Mouse (Mus musculus) stomach, embryonic 14.5 days (tissue): ENCODE measurements around the gene Coro2b. TPM values are rescaled to one million over a fixed set of nuclear protein-coding genes. Genes with fewer than 3 reads are reported as not detected.

Experiments used
- ATAC-seq: fragments of 200-750 bp; cut with Nextera tagmentation; 2 replicates; pipeline ENCODE4 v1.8.0; 2017; ENCODE audit warnings: low read depth, moderate TSS enrichment; ENCODE audit not compliant: insufficient number of reproducible peaks, insufficient read depth, low FRiP score
- H3K27ac ChIP-seq: fragments of 300-500 bp; sonication (generic); 2 replicates; pipeline ENCODE4 v1.5.1; 2014; ENCODE audit warnings: mild to moderate bottlenecking, low read length, moderate library complexity, mixed read lengths
- H3K27me3 ChIP-seq: fragments of 300-500 bp; sonication (generic); 2 replicates; pipeline ENCODE4 v1.6.1; 2014; ENCODE audit warnings: low read length, control low read depth, mixed read lengths; ENCODE audit not compliant: control insufficient read depth, insufficient read depth
- H3K36me3 ChIP-seq: fragments of 300-500 bp; sonication (generic); 2 replicates; pipeline ENCODE4 v1.6.1; 2014; ENCODE audit warnings: mild to moderate bottlenecking, control low read depth, low read length, moderate library complexity, mixed read lengths; ENCODE audit not compliant: control insufficient read depth, insufficient read depth
- H3K4me1 ChIP-seq: fragments of 300-500 bp; sonication (generic); 2 replicates; pipeline ENCODE4 v1.6.1; 2014; ENCODE audit warnings: low read length, control low read depth, mixed read lengths; ENCODE audit not compliant: control insufficient read depth, insufficient read depth
- H3K4me2 ChIP-seq: fragments of 300-500 bp; sonication (generic); replicated peaks from 2 replicates; pipeline ENCODE4 v1.6.1; 2014; ENCODE audit warnings: low read depth, low read length, control low read depth
- H3K4me3 ChIP-seq: fragments of 300-500 bp; sonication (generic); 2 replicates; pipeline ENCODE4 v1.5.1; 2014; ENCODE audit warnings: low read depth, low read length, control low read depth
- H3K9ac ChIP-seq: fragments of 300-500 bp; sonication (generic); replicated peaks from 2 replicates; pipeline ENCODE4 v1.6.1; 2014; ENCODE audit warnings: low read depth, mild to moderate bottlenecking, control low read depth, low read length, moderate library complexity, mixed read lengths
- H3K9me3 ChIP-seq: fragments of 300-500 bp; sonication (generic); 2 replicates; pipeline ENCODE4 v1.6.1; 2016; ENCODE audit warnings: low read depth, low read length, control low read depth; ENCODE audit not compliant: control insufficient read depth
- WGBS: fragments of 180-500 bp; shearing (Covaris S2); extraction: QIAGEN DNeasy Blood & Tissue Kit; methylation state at CpG from one replicate; pipeline ENCODE4 v1.1.7; 2014; 5-methylcytosine and 5-hydroxymethylcytosine counted together
- polyA plus RNA-seq: library from polyadenylated mRNA; unstranded; fragments of >200 nt; fragmentation: Nextera tagmentation; extraction: Ambion mirVana; gene quantifications from 2 replicates; pipeline ENCODE4 v1.2.1, GENCODE M21; 2014

The Coro2b gene
- polyA plus RNA-seq, 1 experiment from 2014 or later = 13.0 TPM

DNA sequence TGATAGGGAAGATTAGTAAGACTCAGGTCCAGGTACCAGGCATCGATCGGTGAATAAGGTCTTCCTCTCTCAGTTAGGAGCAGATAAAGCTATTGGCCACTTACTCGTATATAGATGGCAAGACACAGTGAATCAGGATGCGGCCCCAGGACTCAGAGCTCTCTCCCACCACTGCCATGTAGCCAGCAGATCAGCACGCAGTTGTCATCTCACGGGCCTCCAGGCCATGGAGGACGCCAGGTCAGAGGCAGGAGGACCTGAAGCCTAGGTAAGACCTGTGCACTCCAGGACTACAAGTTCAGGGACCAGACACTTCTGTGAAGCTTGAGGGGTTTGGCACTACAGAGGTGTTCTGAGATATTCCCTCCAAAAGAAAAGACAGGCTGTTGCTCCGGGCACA lies 21.2 kb upstream of the Coro2b start:
- peaks cover 4% of the 10 kb centered on the region; the same call in 1 of the 2 replicates for H3K4me1 ChIP-seq
- no peaks in the 10 kb centered on the region for H3K9me3 ChIP-seq
- WGBS = 93% methylated on average over 8 of the region's 8 CpGs
- H3K9ac ChIP-seq = no peak overlapping the region
- H3K4me3 ChIP-seq = no peak overlapping the region
- H3K4me2 ChIP-seq = no peak overlapping the region
- no peak for ATAC-seq
- no peak overlapping the region for H3K27ac ChIP-seq
- no peaks in the 10 kb centered on the region for H3K27me3 ChIP-seq
- H3K36me3 ChIP-seq = no peaks in the 10 kb centered on the region

GRCm38 (mm10) chr9:62556748-62557147 lies 19.9 kb upstream of the Coro2b start:
- Histone ChIP-seq H3K27me3 (no peaks in the 10 kb centered on the region), H3K27ac (no peak overlapping the region), H3K4me1 (peaks cover 4% of the 10 kb centered on the region; the same call in 1 of the 2 replicates), H3K36me3 (no peaks in the 10 kb centered on the region), H3K4me2 (no peak overlapping the region), H3K9ac (no peak overlapping the region), H3K4me3 (no peak overlapping the region), H3K9me3 (no peaks in the 10 kb centered on the region)
- ATAC-seq = no peak
- 95% methylated on average over 6 of the region's 6 CpGs for WGBS

DNA sequence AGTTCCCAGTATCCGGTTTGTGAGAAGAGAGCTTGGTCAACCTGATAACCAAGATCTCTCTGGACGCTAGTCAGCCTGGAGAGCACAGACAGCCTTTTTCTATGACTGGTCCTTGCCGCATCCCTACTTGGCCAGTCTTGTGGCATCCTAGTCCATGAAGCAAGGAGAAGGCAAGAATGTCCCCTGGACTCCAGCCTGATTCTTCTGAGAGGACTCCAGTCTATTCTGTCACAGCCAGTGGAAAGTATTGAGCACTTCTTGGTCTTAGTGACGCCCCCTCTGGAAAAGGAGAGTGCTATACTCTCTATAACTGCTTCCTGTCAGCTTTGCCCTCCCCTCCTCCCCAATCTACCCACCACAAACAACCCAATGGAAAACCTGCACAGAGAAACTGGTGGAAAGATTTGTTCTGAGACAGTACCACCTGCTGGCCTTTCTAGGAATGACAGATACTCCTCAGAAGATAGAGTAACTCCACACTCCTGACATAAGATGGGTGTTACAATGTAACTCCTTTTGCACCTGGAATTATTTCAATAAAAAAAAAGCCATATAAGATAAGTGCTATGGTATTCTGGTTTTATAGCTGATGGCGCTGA lies 18.5 kb upstream of the Coro2b start:
- no peak overlapping the region for H3K4me2 ChIP-seq
- H3K27me3 ChIP-seq = no peaks in the 10 kb centered on the region
- H3K9me3 ChIP-seq = no peaks in the 10 kb centered on the region
- H3K9ac ChIP-seq = no peak overlapping the region
- no peaks in the 10 kb centered on the region for H3K36me3 ChIP-seq
- H3K4me3 ChIP-seq = no peak overlapping the region
- peaks cover 4% of the 10 kb centered on the region; the same call in 1 of the 2 replicates for H3K4me1 ChIP-seq
- no peak overlapping the region for H3K27ac ChIP-seq
- 64% methylated on average over 5 of the region's 5 CpGs for WGBS
- ATAC-seq = no peak

DNA sequence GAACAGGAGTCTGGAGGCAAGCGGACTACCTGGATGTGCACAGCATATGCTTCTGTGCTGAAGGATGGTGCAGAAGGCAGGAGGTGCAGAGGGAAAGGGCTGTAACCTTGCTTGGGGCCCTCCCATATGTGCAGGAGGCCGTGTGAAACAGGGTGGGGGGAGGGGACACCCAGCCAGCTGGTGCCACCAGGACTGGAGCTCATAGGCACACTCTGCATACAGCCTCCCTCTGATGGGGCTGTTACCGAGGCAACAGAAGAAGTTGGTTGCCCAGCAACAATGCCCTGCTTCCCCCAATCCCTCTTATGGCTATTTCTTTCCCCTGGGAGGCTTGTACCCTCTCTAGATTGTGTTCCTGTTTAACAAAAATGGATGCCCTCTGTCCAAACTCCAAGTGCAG lies 17.8 kb upstream of the Coro2b start:
- no peak for ATAC-seq
- Histone ChIP-seq H3K9me3 (no peaks in the 10 kb centered on the region), H3K27me3 (no peaks in the 10 kb centered on the region), H3K9ac (no peak overlapping the region), H3K4me2 (no peak overlapping the region), H3K4me1 (peaks cover 2% of the 10 kb centered on the region; the same call in 1 of the 2 replicates), H3K4me3 (no peak overlapping the region), H3K27ac (no peak overlapping the region), H3K36me3 (no peaks in the 10 kb centered on the region)
- WGBS = 59% methylated on average over 3 of the region's 3 CpGs

DNA sequence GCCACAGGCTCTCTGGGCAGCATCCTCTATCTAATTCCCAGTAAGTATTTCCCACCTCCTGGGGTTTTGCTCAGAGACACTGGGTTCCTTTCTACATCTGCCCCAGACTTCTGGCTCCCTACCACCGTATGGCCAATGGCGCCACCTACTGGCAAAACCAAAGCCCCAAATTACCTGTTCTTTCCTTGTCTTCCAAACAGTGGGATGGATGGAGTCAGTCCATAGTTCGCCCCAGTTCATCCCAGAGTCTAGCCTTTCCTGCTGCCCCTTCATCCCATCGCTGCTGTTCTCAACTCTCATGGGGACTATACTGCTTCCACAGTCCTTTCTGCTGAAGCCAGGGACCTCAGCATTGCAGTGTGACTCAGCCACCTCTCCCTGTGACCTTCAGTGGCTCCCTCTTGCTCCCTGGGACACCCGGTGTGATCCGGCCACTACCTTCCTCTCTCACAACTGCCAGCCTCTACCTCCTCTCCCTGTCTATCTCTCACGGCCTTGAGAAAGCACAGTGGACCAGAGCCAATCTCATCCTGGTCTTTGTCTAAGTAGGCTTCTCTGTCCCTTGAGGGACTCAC lies 16.6 kb upstream of the Coro2b start:
- no peaks in the 10 kb centered on the region for H3K9me3 ChIP-seq
- H3K4me3 ChIP-seq = no peak overlapping the region
- no peak overlapping the region for H3K27ac ChIP-seq
- no peak overlapping the region for H3K4me2 ChIP-seq
- no peak overlapping the region for H3K9ac ChIP-seq
- no peak for ATAC-seq
- no peaks in the 10 kb centered on the region for H3K36me3 ChIP-seq
- no peaks in the 10 kb centered on the region for H3K4me1 ChIP-seq
- H3K27me3 ChIP-seq = no peaks in the 10 kb centered on the region
- 33% methylated on average over 7 of the region's 7 CpGs for WGBS

DNA sequence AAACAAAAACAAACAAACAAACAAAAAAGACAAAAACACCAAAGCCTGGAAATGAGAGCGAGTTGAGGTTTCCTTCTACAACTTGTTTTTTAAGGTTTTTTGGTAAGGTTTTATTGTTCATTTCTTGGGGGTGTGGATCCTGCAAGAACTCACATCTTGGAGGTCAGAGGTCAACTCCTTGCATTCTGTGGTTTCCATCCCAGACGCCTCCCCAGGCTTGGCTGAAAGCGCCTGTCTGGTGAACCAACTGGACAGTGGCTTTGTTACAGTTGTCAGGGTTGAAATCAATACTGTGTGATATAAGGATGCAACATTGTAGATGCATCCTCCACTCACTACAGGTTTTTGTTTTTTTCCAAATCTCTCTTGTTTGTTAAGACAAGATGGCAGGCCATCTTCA lies 14.7 kb upstream of the Coro2b start:
- no peak overlapping the region for H3K9ac ChIP-seq
- 85% methylated on average over 3 of the region's 3 CpGs for WGBS
- H3K4me3 ChIP-seq = no peak overlapping the region
- no peak overlapping the region for H3K27ac ChIP-seq
- H3K9me3 ChIP-seq = no peaks in the 10 kb centered on the region
- no peaks in the 10 kb centered on the region for H3K27me3 ChIP-seq
- no peak for ATAC-seq
- no peaks in the 10 kb centered on the region for H3K36me3 ChIP-seq
- H3K4me1 ChIP-seq = no peaks in the 10 kb centered on the region
- no peak overlapping the region for H3K4me2 ChIP-seq

DNA sequence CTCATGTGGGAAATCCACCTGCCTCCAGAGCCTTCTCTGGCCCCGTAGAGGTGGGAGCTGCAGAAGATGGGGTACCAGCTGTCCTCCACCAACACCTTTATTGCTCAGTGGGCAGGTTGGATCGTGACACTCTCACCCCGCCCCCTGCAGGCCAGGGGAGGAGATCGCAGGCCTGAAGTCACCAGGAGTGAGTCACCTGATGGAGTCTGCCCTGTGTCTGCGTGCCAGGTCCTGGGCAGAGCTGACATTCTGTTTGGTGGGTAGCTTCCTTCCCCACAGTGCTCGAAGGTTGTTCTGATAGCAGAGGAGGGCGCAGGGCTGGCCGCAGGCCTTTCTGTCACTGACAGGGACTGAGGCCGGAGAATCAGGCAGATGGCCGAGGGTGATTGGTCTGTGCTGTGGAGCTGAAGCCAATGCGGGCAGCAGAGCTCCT lies 13.8 kb upstream of the Coro2b start:
- Histone ChIP-seq H3K4me1 (no peaks in the 10 kb centered on the region), H3K4me3 (no peak overlapping the region), H3K9ac (no peak overlapping the region), H3K9me3 (no peaks in the 10 kb centered on the region), H3K27ac (no peak overlapping the region), H3K27me3 (no peaks in the 10 kb centered on the region), H3K4me2 (no peak overlapping the region), H3K36me3 (no peaks in the 10 kb centered on the region)
- WGBS = 46% methylated on average over 11 of the region's 11 CpGs
- no peak for ATAC-seq

DNA sequence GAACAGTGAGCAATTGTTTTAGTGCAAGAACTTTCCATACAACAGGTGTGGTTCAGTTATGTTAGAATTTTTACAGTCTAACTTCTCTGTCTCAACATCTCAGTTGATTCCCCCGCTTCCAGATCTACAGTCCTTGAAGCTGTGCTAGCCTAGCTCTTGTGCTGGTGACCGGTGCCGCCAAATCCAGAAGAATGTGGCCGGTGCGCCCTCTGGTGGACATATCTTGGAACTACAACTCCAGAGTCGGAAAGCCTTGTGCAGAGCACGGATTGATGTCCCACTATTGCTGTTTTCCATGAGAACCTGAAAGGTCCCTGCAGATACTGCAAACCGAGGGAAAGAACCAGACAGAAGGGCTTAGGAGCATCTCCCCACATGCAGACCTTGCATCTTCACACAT lies 13.0 kb upstream of the Coro2b start:
- Histone ChIP-seq H3K4me3 (no peak overlapping the region), H3K36me3 (no peaks in the 10 kb centered on the region), H3K27me3 (no peaks in the 10 kb centered on the region), H3K4me2 (no peak overlapping the region), H3K9ac (no peak overlapping the region), H3K27ac (no peak overlapping the region), H3K9me3 (no peaks in the 10 kb centered on the region), H3K4me1 (no peaks in the 10 kb centered on the region)
- 4% methylated on average over 8 of the region's 8 CpGs for WGBS
- ATAC-seq = no peak

DNA sequence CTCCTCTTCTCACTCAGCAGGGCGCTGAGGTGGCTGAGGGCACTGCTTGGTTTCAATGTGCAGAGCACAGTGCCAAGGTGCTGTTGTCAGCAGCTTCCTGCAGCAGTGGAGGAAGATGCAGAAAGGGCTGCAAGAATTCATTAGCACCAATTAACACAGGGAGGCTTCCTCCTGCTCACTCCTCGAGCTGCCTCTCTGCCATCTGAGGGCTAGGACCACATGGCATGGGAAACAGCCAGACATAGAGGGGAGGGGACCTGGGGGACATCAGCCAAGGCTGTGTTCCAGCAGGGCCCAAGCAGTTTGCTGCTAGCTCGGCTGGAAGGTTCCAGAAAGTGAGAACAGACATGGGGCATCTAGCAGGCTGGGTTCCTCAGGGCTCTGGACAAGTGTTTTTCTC lies 10.6 kb upstream of the Coro2b start:
- H3K9me3 ChIP-seq = no peaks in the 10 kb centered on the region
- no peak overlapping the region for H3K27ac ChIP-seq
- no peak for ATAC-seq
- H3K9ac ChIP-seq = no peak overlapping the region
- H3K4me2 ChIP-seq = no peak overlapping the region
- H3K4me1 ChIP-seq = no peaks in the 10 kb centered on the region
- no peaks in the 10 kb centered on the region for H3K27me3 ChIP-seq
- no peaks in the 10 kb centered on the region for H3K36me3 ChIP-seq
- no peak overlapping the region for H3K4me3 ChIP-seq
- 67% methylated on average over 3 of the region's 3 CpGs for WGBS
